Mouse (Mus musculus) hindbrain, embryonic 12.5 days (tissue): ENCODE results near the gene Cbl. TPM values are rescaled to one million over a fixed set of nuclear protein-coding genes. Genes with fewer than 3 reads are reported as not detected.
"Not testable (repeated sequence)": the region's sequence is repeated elsewhere in the genome, so short reads cannot be mapped to it uniquely, and the experiment has no call there.

Experiments
- ATAC-seq: fragments of 200-750 bp; cut with Nextera tagmentation; 2 replicates; pipeline ENCODE4 v1.8.0; 2017; ENCODE audit warnings: moderate TSS enrichment; ENCODE audit not compliant: low FRiP score
- H3K27ac ChIP-seq: fragments of 300-500 bp; sonication (generic); 2 replicates; pipeline ENCODE4 v1.5.1; 2016; ENCODE audit warnings: mild to moderate bottlenecking
- H3K27me3 ChIP-seq: fragments of 300-500 bp; sonication (generic); 2 replicates; pipeline ENCODE4 v1.6.1; 2016; ENCODE audit warnings: mild to moderate bottlenecking
- H3K36me3 ChIP-seq: fragments of 300-500 bp; sonication (generic); 2 replicates; pipeline ENCODE4 v1.6.1; 2016; ENCODE audit warnings: mild to moderate bottlenecking
- H3K4me1 ChIP-seq: fragments of 300-500 bp; sonication (generic); 2 replicates; pipeline ENCODE4 v1.6.1; 2016
- H3K4me2 ChIP-seq: fragments of 300-500 bp; sonication (generic); replicated peaks from 2 replicates; pipeline ENCODE4 v1.6.1; 2016; ENCODE audit warnings: mild to moderate bottlenecking
- H3K4me3 ChIP-seq: fragments of 300-500 bp; sonication (generic); 2 replicates; pipeline ENCODE4 v1.5.1; 2016; ENCODE audit warnings: mild to moderate bottlenecking
- H3K9ac ChIP-seq: fragments of 300-500 bp; sonication (generic); 2 replicates; pipeline ENCODE4 v1.6.1; 2016; ENCODE audit warnings: mild to moderate bottlenecking, moderate library complexity
- H3K9me3 ChIP-seq: fragments of 300-500 bp; sonication (generic); replicated peaks from 2 replicates; pipeline ENCODE4 v1.6.1; 2016; ENCODE audit warnings: mild to moderate bottlenecking
- WGBS: fragments of 180-500 bp; shearing (Covaris S2); methylation state at CpG from one replicate; pipeline ENCODE4 v1.1.7; 2016; 5-methylcytosine and 5-hydroxymethylcytosine counted together
- polyA plus RNA-seq: library from polyadenylated mRNA; unstranded; fragments of >200 nt; fragmentation: Nextera tagmentation; extraction: Ambion mirVana; gene quantifications from 2 replicates; pipeline ENCODE4 v1.2.1, GENCODE M21; 2016

The Cbl gene
- polyA plus RNA-seq, 1 experiment from 2014 or later: 26.2 TPM

DNA sequence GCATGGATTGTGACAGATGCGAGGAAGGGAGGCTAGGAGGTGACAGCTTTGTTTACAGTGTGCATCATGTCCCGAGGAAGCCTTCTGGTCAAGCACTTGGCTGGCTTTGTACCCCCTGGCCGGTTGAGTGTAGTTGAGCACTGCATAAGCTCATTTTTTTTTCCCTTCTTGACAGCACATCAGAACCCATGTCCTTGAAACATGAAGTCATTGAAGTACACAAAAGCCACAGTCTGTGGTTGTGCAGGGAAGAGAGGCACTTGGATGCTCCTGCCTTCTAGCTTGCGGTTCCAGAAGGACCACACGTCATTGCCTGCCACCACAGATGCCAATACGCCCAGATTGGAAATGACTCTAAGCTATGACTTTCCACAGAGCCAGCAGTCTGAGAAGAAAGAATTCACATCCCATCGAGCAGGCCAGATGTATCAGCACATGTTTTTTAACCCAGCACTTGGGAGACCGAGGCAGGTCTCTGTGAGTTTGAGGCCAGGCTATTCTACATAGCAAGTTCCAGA, 113.8 kb downstream of the Cbl start:
- no peaks in the 10 kb centered on the region for H3K36me3 ChIP-seq

DNA sequence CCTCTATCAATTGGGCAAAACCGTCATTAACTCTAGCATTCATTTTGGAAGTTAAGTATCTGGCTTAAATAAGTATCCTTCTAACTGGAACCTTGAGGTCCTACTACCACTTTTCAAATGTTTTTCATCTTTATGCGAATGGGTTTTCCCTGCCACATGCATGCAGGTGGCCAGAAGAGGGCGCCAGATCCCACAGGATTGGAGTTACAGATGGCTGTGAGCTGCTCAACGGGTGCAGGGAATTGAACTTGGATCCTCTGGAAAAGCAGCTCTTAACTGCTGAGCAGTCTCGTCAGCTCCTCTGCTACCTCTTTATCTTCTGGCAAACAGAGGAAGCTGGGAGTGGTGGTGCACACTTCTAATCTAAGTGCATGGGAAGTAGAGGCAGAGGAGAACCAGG, 114.8 kb downstream of the Cbl start:
- no peak overlapping the region for H3K9ac ChIP-seq
- H3K4me2 ChIP-seq: no peak overlapping the region
- H3K27me3 ChIP-seq: no peaks in the 10 kb centered on the region
- 50% methylated on average over 5 of the region's 5 CpGs for WGBS
- ATAC-seq: no peak
- H3K9me3 ChIP-seq: no peaks in the 10 kb centered on the region
- H3K27ac ChIP-seq: no peak overlapping the region
- no peaks in the 10 kb centered on the region for H3K36me3 ChIP-seq
- H3K4me3 ChIP-seq: no peak overlapping the region
- H3K4me1 ChIP-seq: no peaks in the 10 kb centered on the region

More for the DNA sequence above, 113.8 kb downstream of the Cbl start:
- no peak overlapping the region for H3K27ac ChIP-seq
- H3K27me3 ChIP-seq: no peaks in the 10 kb centered on the region
- H3K9ac ChIP-seq: no peak overlapping the region
- no peaks in the 10 kb centered on the region for H3K4me1 ChIP-seq
- H3K9me3 ChIP-seq: no peaks in the 10 kb centered on the region
- no peak overlapping the region for H3K4me3 ChIP-seq
- 82% methylated on average over 8 of the region's 8 CpGs for WGBS
- ATAC-seq: no peak
- H3K4me2 ChIP-seq: no peak overlapping the region

DNA sequence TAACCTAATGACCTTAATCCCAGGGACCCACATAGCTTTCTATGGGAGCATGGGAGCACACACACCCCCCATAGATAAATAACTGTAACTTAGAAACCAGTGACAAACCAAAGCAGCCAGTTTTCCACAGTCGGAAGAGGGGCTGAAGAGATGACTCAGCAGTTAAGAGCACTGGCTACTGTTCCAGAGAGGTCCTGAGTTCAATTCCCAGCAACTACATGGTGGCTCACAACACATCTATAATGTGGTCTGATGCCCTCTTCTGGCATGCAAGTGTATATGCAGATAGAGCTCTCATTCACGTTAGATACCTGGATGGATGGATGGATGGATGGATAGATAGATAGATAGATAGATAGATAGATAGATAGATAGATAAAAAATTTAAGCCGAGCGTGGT, 117.7 kb downstream of the Cbl start:
- Histone ChIP-seq H3K4me3 (no peak overlapping the region), H3K4me1 (peaks cover 8% of the 10 kb centered on the region), H3K4me2 (no peak overlapping the region), H3K36me3 (no peaks in the 10 kb centered on the region), H3K27me3 (no peaks in the 10 kb centered on the region), H3K9me3 (no peaks in the 10 kb centered on the region), H3K9ac (no peak overlapping the region), H3K27ac (no peak overlapping the region)
- ATAC-seq: no peak
- WGBS: 85% methylated on average over 4 of the region's 4 CpGs

DNA sequence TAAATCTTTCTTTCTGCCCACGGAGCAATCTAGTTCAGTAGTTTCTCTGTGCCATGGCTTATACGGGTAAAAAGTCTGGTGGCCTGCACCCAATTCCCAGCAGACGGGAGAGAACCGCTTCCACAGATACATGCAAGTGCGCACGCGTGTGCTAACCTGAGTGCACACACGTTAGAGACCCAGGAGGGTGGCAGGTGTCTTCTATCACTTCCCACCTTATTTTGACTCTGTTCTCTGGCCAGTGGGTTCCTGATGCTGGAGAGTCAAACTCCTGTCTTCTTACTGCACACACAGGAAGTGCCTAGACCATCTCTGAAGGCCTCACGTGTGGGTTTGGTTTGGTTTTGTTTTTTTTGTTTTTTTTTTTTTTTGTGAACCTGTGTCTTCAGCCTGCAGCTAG, 118.2 kb downstream of the Cbl start:
- ATAC-seq: no peak
- WGBS: 91% methylated on average over 9 of the region's 9 CpGs

DNA sequence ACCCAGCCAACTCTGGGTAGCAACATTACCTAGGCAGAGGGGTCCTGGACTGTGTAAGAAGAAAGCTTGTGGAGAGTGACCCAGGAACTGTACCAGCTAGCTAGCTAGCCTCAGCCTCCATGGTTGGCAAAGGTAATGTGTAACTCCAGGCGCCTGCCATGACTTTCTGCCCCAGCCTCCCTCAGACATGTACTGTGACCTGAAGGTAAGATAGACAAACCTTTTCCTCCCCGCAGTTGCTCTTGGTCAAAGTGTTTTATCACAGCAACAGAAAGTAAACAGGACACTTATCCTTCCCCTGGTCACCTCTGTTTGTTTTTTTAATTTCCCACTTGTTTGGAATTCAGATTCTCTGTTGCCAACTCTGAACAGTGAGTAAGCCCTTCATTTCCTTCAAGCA, 119.4 kb downstream of the Cbl start:
- Histone ChIP-seq H3K36me3 (no peaks in the 10 kb centered on the region), H3K27me3 (no peaks in the 10 kb centered on the region)
- no peak for ATAC-seq

More for the DNA sequence above, 118.2 kb downstream of the Cbl start:
- no peak overlapping the region for H3K4me2 ChIP-seq
- no peaks in the 10 kb centered on the region for H3K9me3 ChIP-seq
- H3K4me3 ChIP-seq: no peak overlapping the region
- no peaks in the 10 kb centered on the region for H3K27me3 ChIP-seq
- no peaks in the 10 kb centered on the region for H3K36me3 ChIP-seq
- H3K4me1 ChIP-seq: peaks cover 9% of the 10 kb centered on the region
- no peak overlapping the region for H3K27ac ChIP-seq
- H3K9ac ChIP-seq: no peak overlapping the region

DNA sequence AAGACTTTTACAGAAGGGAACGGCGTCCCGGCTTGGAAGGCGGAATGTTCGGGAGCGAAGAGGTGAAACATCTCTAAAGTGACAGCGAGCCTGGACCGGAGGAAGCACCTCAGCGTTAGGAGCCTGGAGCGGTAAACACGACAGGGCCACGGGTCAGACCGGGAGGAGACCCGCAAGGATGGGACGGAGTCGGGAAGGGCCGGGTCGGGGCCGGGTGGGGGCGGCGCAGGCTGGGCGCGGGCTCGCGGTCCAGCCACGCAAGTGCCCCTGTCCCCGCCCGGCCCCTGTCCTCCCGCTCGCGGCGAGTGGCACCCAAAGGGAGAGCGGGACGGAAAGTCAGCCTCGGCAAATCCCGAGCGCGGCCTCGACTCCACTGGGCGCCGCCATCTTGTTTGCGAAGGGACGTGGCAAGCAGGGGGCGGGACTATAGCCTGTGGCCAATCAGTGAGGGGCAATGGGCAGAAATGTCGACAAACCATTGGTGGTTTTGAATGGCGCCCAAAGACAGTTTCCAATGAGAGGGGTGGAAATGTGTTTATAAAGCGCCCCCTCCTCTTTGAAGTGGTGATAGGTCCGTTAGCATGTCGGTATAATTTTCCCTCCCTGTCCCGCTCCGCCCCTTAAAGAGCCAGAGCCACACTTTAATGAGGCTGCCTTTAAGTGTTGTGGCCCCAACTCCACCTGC, 120.6 kb downstream of the Cbl start, which contains the start of the genes Gm49380 and Rnf26:
Gene Gm49380 (minus strand): TSS at position 396 of the 685 bp plus-strand sequence.
Gene Rnf26 (minus strand): TSS at position 413 of the 685 bp plus-strand sequence.
- H3K9me3 ChIP-seq: no peaks in the 10 kb centered on the region
- peaks cover 32% of the 10 kb centered on the region for H3K4me1 ChIP-seq
- peak within 1 kb of the TSS; percentile 92 for H3K4me3 ChIP-seq
- no peaks in the 10 kb centered on the region; the same call in 1 of the 2 replicates for H3K36me3 ChIP-seq
- no peaks in the 10 kb centered on the region for H3K27me3 ChIP-seq
- peak within 1 kb of the TSS; percentile 57; the same call in 1 of the 2 replicates for H3K27ac ChIP-seq
- ATAC-seq: peak; percentile 97
- H3K9ac ChIP-seq: peak within 1 kb of the TSS; percentile 84
- peak within 1 kb of the TSS; percentile 58 for H3K4me2 ChIP-seq
- WGBS: under 1% methylated on average over 45 of the region's 51 CpGs

More for the DNA sequence above, 119.4 kb downstream of the Cbl start:
- Histone ChIP-seq H3K27ac (no peak overlapping the region), H3K4me2 (no peak overlapping the region), H3K9me3 (no peaks in the 10 kb centered on the region), H3K9ac (no peak overlapping the region), H3K4me1 (peaks cover 20% of the 10 kb centered on the region), H3K4me3 (no peak overlapping the region)
- WGBS: 94% methylated on average over 2 of the region's 2 CpGs

DNA sequence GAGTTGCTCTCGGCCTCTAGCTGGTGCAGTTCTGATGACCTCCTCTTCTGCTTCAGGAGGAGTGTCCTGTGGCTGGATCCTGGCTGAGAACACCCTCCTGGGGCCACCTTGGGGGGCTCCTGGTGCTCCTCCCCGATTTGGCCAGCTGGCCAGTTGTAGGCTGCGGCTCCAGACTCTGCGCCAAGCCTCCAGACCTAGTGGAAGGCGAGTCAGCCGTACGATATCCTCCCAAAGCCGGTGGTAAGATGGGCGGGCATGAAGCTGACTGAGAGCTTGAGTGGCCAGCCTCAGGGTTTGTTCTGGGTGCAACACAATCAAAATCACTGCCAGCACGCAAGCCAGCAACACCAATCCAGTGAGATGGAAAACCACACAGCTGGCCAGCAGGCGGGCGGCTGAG, 121.9 kb downstream of the Cbl start:
- H3K4me3 ChIP-seq: peak overlapping the region; percentile 92; the same call in 1 of the 2 replicates

DNA sequence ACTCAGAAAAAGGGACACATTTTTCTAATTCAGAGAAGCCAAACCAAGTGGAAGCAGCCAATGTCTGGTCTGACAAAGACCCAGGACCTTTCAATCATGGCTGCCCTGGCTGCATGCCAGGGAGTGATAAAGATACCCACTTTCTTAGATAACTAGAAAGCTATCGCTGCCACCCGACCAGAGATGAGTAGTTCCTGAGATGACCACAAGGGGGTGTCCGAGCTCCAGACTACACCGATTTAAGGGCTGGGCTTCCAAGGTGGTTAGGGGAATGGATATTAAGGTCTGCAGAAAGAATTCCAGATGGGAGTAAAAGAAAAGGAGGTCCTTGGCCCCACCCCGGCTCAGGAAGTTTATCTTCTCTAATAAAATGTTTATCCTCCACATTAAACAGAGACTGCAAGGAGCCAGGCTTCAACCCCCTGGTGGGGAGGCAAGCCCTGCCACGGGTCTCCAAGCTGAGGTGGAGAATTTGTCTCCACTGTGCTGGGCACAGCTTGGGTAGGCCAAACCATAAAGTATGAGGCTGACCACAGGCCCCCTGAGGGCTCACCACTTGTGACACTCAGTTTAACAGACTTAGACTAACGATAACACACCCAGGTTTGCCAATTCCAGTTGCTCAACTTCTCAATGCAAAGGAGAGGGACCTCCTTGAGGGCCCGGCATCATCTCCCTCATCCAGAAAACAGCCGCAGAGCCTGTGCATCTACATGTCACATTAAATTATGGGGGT, 124.3 kb downstream of the Cbl start:
- 34% methylated on average over 9 of the region's 9 CpGs for WGBS
- Histone ChIP-seq H3K4me3 (no peak overlapping the region), H3K27me3 (no peaks in the 10 kb centered on the region), H3K9me3 (no peaks in the 10 kb centered on the region), H3K27ac (no peak overlapping the region), H3K4me2 (peak overlapping the region; percentile 37), H3K36me3 (peaks cover 13% of the 10 kb centered on the region), H3K9ac (peak overlapping the region; percentile 41; the same call in 1 of the 2 replicates), H3K4me1 (peaks cover 50% of the 10 kb centered on the region)
- ATAC-seq: no peak

More for the DNA sequence above, 121.9 kb downstream of the Cbl start:
- 69% methylated on average over 10 of the region's 12 CpGs for whole genome bisulfite sequencing
- not testable (repeated sequence) for H3K27ac ChIP-seq, ATAC-seq, H3K9ac ChIP-seq, H3K9me3 ChIP-seq, H3K27me3 ChIP-seq, H3K36me3 ChIP-seq
- Histone ChIP-seq H3K4me2 (peak overlapping the region; percentile 58), H3K4me1 (peaks cover 46% of the 10 kb centered on the region)

DNA sequence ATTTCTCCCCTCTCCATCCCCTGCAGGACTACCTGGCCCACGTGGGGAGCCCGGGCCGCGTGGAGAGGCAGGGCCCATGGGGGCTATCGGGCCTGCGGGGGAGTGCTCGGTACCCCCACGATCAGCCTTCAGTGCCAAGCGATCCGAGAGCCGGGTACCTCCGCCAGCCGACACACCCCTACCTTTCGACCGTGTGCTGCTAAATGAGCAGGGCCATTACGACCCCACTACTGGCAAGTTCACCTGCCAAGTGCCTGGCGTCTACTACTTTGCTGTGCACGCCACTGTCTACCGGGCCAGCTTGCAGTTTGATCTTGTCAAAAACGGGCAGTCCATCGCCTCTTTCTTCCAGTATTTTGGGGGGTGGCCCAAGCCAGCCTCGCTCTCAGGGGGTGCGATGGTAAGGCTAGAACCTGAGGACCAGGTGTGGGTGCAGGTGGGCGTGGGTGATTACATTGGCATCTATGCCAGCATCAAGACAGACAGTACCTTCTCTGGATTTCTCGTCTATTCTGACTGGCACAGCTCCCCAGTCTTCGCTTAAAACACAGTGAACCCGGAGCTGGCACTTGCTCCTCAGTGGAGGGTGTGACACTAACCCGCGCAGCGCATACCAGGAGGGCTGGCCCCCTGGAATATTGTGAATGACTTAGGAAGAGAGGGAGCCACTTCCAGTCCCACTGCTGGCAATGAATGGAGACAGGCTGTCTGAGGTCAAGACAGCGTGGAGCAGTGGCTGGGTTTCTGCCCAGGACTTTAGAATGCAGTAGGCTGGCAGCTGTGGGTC, 125.4 kb downstream of the Cbl start:
- ATAC-seq: 0 out of 2 replicates have a peak, but pooled peaks have one; percentile 4
- H3K27ac ChIP-seq: no peak overlapping the region

DNA sequence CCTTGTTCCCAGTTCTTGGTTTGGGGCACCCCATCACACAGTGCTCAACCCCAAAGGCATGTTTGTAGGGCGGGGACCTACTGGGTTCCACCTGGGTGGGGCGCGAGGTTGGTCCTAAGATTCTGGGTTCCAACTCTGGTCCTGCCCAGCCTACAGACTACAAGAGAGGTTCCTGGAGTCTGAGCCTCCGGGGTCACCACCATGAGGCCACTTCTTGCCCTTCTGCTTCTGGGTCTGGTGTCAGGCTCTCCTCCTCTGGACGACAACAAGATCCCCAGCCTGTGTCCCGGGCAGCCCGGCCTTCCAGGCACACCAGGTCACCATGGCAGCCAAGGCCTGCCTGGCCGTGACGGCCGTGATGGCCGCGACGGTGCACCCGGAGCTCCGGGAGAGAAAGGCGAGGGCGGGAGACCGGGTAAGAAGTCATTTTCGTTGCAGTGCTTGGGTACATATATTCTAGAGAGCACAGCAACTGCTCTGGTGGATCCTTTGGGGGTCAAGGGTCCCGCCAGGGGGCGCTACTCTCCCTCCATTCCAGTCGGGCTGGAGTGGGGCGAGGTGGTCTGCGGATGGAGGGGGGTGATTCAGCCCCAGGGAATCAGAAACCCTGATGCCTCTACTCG, 126.2 kb downstream of the Cbl start:
- ATAC-seq: peak; percentile 18; the same call in 1 of the 2 replicates
- peak overlapping the region; percentile 35 for H3K9ac ChIP-seq
- H3K27me3 ChIP-seq: no peaks in the 10 kb centered on the region
- H3K4me3 ChIP-seq: peak overlapping the region; percentile 12; the same call in 1 of the 2 replicates
- H3K9me3 ChIP-seq: no peaks in the 10 kb centered on the region
- H3K4me2 ChIP-seq: peak overlapping the region; percentile 36
- peak overlapping the region; percentile 57 for H3K27ac ChIP-seq
- 31% methylated on average over 25 of the region's 25 CpGs for WGBS
- H3K4me1 ChIP-seq: peaks cover 50% of the 10 kb centered on the region
- H3K36me3 ChIP-seq: peaks cover 14% of the 10 kb centered on the region

More for the DNA sequence above, 125.4 kb downstream of the Cbl start:
- Histone ChIP-seq H3K36me3 (peaks cover 14% of the 10 kb centered on the region), H3K9me3 (no peaks in the 10 kb centered on the region), H3K4me3 (no peak overlapping the region), H3K9ac (0 out of 2 replicates have a peak overlapping the region, but pooled peaks have one; percentile 9), H3K4me2 (peak overlapping the region; percentile 37), H3K27me3 (no peaks in the 10 kb centered on the region), H3K4me1 (peaks cover 50% of the 10 kb centered on the region)
- 82% methylated on average over 31 of the region's 31 CpGs for WGBS

DNA sequence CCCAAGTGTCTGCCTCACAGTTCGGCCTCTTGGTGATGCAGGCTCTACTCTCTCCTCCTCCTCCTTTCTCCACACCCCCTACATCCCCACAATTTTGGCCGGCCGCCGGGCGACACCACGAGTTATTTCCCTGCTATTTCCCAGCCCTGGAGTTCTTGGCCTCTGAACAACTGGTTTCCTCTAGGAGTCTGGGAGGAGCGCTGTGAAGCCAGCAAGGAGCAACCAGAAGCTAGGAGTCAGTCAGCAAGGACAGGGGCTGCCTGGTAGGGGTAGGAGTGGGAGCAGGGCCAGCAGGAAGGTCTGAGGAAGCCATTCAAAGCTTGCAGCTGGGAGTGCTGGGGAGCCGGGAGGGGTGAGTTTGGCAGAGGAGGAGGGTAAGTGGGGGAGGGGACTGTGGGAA, 126.7 kb downstream of the Cbl start, which contains the start of gene C1qtnf5:
Gene C1qtnf5 (plus strand): TSS at position 136 of the 400 bp plus-strand sequence.
- WGBS: 36% methylated on average over 8 of the region's 8 CpGs
- peak; percentile 17; the same call in 1 of the 2 replicates for ATAC-seq
- H3K27me3 ChIP-seq: no peaks in the 10 kb centered on the region
- peak within 1 kb of the TSS; percentile 12; the same call in 1 of the 2 replicates for H3K4me3 ChIP-seq
- peak within 1 kb of the TSS; percentile 57 for H3K27ac ChIP-seq
- no peaks in the 10 kb centered on the region for H3K9me3 ChIP-seq
- H3K36me3 ChIP-seq: peaks cover 14% of the 10 kb centered on the region
- H3K4me2 ChIP-seq: peak within 1 kb of the TSS; percentile 36
- peaks cover 44% of the 10 kb centered on the region for H3K4me1 ChIP-seq
- H3K9ac ChIP-seq: peak within 1 kb of the TSS; percentile 35
